Mouse (Mus musculus): Measurements from ENCODE around the gene Gimap9. TPM values are rescaled to one million over a fixed set of nuclear protein-coding genes. Genes with fewer than 3 reads are reported as not detected.

Gimap9 gene
- polyA plus RNA-seq, 1 experiment = not detected

DNA sequence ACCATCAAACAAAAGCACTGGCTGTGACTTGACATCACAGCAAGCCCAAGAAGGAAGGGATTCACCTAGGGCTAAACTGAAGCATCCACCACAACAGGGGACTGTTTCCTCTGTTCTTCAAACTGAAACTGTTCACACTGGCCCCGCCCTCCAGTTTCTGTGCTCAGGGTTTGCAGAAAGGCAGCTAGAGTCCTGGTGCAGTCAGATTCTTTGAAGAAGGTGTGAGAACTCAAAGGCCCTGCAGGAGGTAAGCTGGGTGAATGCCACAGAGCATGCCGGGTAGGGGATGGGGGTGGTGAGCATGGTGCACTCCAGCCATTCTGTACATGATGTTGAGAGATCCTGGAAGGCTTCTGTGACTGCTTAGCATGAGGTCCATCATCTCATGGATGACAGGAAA, 42.5 kb downstream of the Gimap9 start, which contains the start of the genes Gm28053 and Gimap7:
TSS of gene Gm28053 (plus strand) at position 153 of the 400 bp plus-strand sequence.
TSS of gene Gimap7 (plus strand) at position 167 of the 400 bp plus-strand sequence.
- Histone ChIP-seq H3K4me3 (ENCODE audit: insufficient read depth, low read depth, low read length) (no peak within 1 kb of the TSS), H3K27ac (ENCODE audit: insufficient read depth, low read depth, low read length) (no peak within 1 kb of the TSS), H3K4me1 (ENCODE audit: control insufficient read depth, insufficient read depth, low read length) (no peaks in the 10 kb centered on the region)
- TF ChIP-seq POLR2A (IDR thresholded peaks at IDR 0.05; ENCODE audit: insufficient read depth, low read depth, low read length) (no peak), CTCF (IDR thresholded peaks at IDR 0.05; ENCODE audit: insufficient read depth, low read depth, low read length) (no peak)
- 55% methylated on average over 2 of the region's 2 CpGs for WGBS

DNA sequence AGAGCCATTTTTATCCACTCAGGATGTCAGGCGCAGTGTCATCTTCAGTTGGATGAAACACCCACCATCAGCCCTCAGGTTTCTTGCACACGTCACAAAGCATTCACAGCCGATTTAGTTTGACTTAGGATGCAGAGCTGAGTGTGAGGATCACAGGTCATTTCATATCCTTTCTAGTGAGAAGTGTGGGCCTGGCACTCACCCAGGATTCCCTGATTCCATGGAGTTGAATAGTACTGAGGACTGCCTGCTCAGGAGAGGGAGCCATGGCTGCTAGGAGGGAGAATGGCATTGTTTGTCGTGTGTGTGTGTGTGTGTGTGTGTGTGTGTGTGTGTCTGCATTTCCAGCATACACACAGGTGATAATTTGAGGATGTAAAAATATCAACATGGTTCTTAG, 44.4 kb downstream of the Gimap9 start:
- WGBS = 73% methylated on average over 4 of the region's 4 CpGs

DNA sequence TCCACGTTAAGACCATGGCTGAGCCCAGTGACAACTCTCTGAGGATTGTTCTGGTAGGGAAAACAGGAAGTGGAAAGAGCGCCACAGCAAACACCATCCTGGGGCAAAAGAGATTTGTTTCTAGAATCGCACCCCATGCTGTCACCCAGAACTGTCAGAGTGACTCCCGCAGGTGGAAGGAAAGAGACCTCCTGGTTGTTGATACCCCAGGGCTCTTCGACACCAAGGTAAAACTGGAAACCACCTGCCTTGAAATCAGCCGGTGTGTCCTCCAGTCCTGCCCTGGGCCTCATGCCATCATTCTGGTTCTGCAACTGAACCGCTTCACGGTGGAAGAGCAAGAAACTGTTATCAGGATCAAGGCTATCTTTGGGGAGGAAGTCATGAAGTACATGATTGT, 47.5 kb downstream of the Gimap9 start:
- Histone ChIP-seq H3K27ac (ENCODE audit: insufficient read depth, low read depth, low read length) (no peak overlapping the region), H3K4me3 (ENCODE audit: insufficient read depth, low read depth, low read length) (no peak overlapping the region), H3K4me1 (ENCODE audit: control insufficient read depth, insufficient read depth, low read length) (no peaks in the 10 kb centered on the region)
- WGBS = 87% methylated on average over 8 of the region's 8 CpGs
- TF ChIP-seq POLR2A (IDR thresholded peaks at IDR 0.05; ENCODE audit: insufficient read depth, low read depth, low read length) (no peak), CTCF (IDR thresholded peaks at IDR 0.05; ENCODE audit: insufficient read depth, low read depth, low read length) (no peak)

More for the DNA sequence above, 44.4 kb downstream of the Gimap9 start:
- no peaks in the 10 kb centered on the region for H3K4me1 ChIP-seq (ENCODE audit: control insufficient read depth, insufficient read depth, low read length)
- no peak overlapping the region for H3K27ac ChIP-seq (ENCODE audit: insufficient read depth, low read depth, low read length)
- TF ChIP-seq CTCF (IDR thresholded peaks at IDR 0.05; ENCODE audit: insufficient read depth, low read depth, low read length) = no peak
- no peak for TF ChIP-seq POLR2A (IDR thresholded peaks at IDR 0.05; ENCODE audit: insufficient read depth, low read depth, low read length)
- H3K4me3 ChIP-seq (ENCODE audit: insufficient read depth, low read depth, low read length) = no peak overlapping the region

DNA sequence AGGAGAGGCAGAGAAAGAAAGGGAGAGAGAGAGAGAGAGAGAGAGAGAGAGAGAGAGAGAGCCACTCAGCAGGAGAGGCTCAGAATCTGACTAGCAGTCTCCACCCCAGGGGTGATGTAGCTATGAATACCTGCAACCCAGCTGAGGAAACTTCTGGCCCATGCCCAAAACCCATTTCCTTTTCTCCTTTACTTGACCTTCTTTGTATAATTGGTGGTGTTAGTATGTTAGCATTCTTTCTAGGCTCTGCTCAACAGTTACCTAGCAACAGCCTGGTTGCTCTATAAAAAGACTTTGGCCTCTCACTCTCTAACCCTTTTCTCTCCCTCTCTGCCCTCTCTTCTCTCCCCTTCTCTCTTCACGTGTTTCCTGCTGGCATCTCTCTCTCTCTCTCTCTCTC, 49.5 kb downstream of the Gimap9 start:
- WGBS = 0% methylated on average over 1 of the region's 1 CpGs
- TF ChIP-seq CTCF (IDR thresholded peaks at IDR 0.05; ENCODE audit: insufficient read depth, low read depth, low read length) (no peak), POLR2A (IDR thresholded peaks at IDR 0.05; ENCODE audit: insufficient read depth, low read depth, low read length) (no peak)
- H3K4me1 ChIP-seq (ENCODE audit: control insufficient read depth, insufficient read depth, low read length) = no peaks in the 10 kb centered on the region

DNA sequence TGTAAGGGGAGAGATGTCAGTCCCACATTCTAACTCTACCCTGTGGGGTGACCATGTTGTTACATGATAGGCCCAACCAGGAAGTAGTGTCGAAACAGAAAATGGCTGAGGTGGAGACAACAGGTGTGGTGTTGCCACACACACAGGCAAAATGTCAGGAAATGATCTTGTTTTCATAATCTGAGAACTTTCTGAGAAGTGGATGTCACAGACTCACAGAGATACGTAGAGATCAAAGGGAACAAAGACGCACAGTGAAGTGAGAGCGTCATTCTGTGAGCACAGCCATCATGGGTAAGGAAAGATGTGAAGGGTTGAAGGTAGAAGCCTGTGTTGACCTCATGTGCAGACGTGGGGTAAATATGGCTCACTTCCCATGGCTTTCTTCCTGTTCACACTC, 51.8 kb downstream of the Gimap9 start:
- TF ChIP-seq CTCF (IDR thresholded peaks at IDR 0.05; ENCODE audit: insufficient read depth, low read depth, low read length) (no peak), POLR2A (IDR thresholded peaks at IDR 0.05; ENCODE audit: insufficient read depth, low read depth, low read length) (no peak)
- Histone ChIP-seq H3K4me3 (ENCODE audit: insufficient read depth, low read depth, low read length) (no peak overlapping the region), H3K27ac (ENCODE audit: insufficient read depth, low read depth, low read length) (no peak overlapping the region), H3K4me1 (ENCODE audit: control insufficient read depth, insufficient read depth, low read length) (no peaks in the 10 kb centered on the region)
- WGBS = 97% methylated on average over 5 of the region's 5 CpGs

More for the DNA sequence above, 49.5 kb downstream of the Gimap9 start:
- Histone ChIP-seq H3K27ac (ENCODE audit: insufficient read depth, low read depth, low read length) (peak overlapping the region; percentile 51; the same call in 1 of the 2 replicates), H3K4me3 (ENCODE audit: insufficient read depth, low read depth, low read length) (no peak overlapping the region)

Other genes with a start within 250 kb of the Gimap9 start
- not detected in 2 replicates for gene Zfp467, start 230.3 kb upstream of the Gimap9 start, polyA plus RNA-seq (2012; ENCODE audit: insufficient read depth, insufficient read length, low replicate concordance, missing spikeins)
- not detected in 2 replicates for gene Sspo, start 227.9 kb upstream of the Gimap9 start, polyA plus RNA-seq (2012; ENCODE audit: insufficient read depth, insufficient read length, low replicate concordance, missing spikeins)
- gene Atp6v0e2, start 138.5 kb upstream of the Gimap9 start, polyA plus RNA-seq (2012; ENCODE audit: insufficient read depth, insufficient read length, low replicate concordance, missing spikeins) = 480 TPM in 1 of 2 replicates, not detected in the other
- not detected in 2 replicates for gene Lrrc61, start 121.3 kb upstream of the Gimap9 start, polyA plus RNA-seq (2012; ENCODE audit: insufficient read depth, insufficient read length, low replicate concordance, missing spikeins)
- not detected in 2 replicates for gene Rarres2, start 103.3 kb upstream of the Gimap9 start, polyA plus RNA-seq (2012; ENCODE audit: insufficient read depth, insufficient read length, low replicate concordance, missing spikeins)
- gene Gm45021, start 86.5 kb upstream of the Gimap9 start, polyA plus RNA-seq (2012; ENCODE audit: insufficient read depth, insufficient read length, low replicate concordance, missing spikeins) = not detected in 2 replicates
- not detected in 2 replicates for gene Repin1, start 82.2 kb upstream of the Gimap9 start, polyA plus RNA-seq (2012; ENCODE audit: insufficient read depth, insufficient read length, low replicate concordance, missing spikeins)
- gene Gm44965, start 82.2 kb upstream of the Gimap9 start, polyA plus RNA-seq (2012; ENCODE audit: insufficient read depth, insufficient read length, low replicate concordance, missing spikeins) = not detected in 2 replicates
- gene Zfp775, start 74.1 kb upstream of the Gimap9 start, polyA plus RNA-seq (2012; ENCODE audit: insufficient read depth, insufficient read length, low replicate concordance, missing spikeins) = not detected in 2 replicates
- not detected in 2 replicates for gene AI854703, start 49.4 kb upstream of the Gimap9 start, polyA plus RNA-seq (2012; ENCODE audit: insufficient read depth, insufficient read length, low replicate concordance, missing spikeins)
- not detected in 2 replicates for gene Gimap8, start 28.9 kb upstream of the Gimap9 start, polyA plus RNA-seq (2012; ENCODE audit: insufficient read depth, insufficient read length, low replicate concordance, missing spikeins)
- not detected in 2 replicates for gene Gimap4, start 8.4 kb downstream of the Gimap9 start, polyA plus RNA-seq (2012; ENCODE audit: insufficient read depth, insufficient read length, low replicate concordance, missing spikeins)
- 336 TPM in 1 of 2 replicates, not detected in the other for gene Gimap6, start 32.1 kb downstream of the Gimap9 start, polyA plus RNA-seq (2012; ENCODE audit: insufficient read depth, insufficient read length, low replicate concordance, missing spikeins)
- not detected in 2 replicates for gene Gm28053, start 42.5 kb downstream of the Gimap9 start, polyA plus RNA-seq (2012; ENCODE audit: insufficient read depth, insufficient read length, low replicate concordance, missing spikeins)
- not detected in 2 replicates for gene Gimap7, start 42.5 kb downstream of the Gimap9 start, polyA plus RNA-seq (2012; ENCODE audit: insufficient read depth, insufficient read length, low replicate concordance, missing spikeins)
- not detected in 2 replicates for gene Gimap1, start 62.9 kb downstream of the Gimap9 start, polyA plus RNA-seq (2012; ENCODE audit: insufficient read depth, insufficient read length, low replicate concordance, missing spikeins)
- gene Gimap5, start 70.1 kb downstream of the Gimap9 start, polyA plus RNA-seq (2012; ENCODE audit: insufficient read depth, insufficient read length, low replicate concordance, missing spikeins) = not detected in 2 replicates
- gene Gimap3, start 94.7 kb downstream of the Gimap9 start, polyA plus RNA-seq (2012; ENCODE audit: insufficient read depth, insufficient read length, low replicate concordance, missing spikeins) = not detected in 2 replicates
- not detected in 2 replicates for gene Tmem176a, start 164.8 kb downstream of the Gimap9 start, polyA plus RNA-seq (2012; ENCODE audit: insufficient read depth, insufficient read length, low replicate concordance, missing spikeins)
- gene Tmem176b, start 165.4 kb downstream of the Gimap9 start, polyA plus RNA-seq (2012; ENCODE audit: insufficient read depth, insufficient read length, low replicate concordance, missing spikeins) = not detected in 2 replicates
- gene Aoc1, start 196.8 kb downstream of the Gimap9 start, polyA plus RNA-seq (2012; ENCODE audit: insufficient read depth, insufficient read length, low replicate concordance, missing spikeins) = not detected in 2 replicates